In the genomic region with DNA sequence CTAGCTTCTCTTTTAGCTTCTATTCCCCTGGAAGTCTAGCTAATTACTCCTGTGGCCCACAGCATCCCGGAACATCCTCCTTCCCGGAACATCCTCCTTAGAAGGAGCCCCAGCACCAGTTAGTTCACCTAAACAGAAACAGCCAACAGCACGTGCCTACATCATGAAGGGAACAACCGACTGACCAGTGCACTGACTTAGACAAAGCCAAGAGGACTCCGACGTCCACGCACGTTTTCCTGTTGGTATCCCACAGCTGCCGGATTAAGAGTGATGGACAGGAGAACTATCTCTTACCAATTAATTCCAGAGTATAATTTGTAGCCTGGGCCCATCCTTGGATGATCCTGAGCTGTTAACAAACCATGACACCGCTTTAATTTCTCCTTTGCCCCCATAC, we compare ENCODE assay signal across 17 mouse cellular contexts. TPM values are rescaled to one million over a fixed set of nuclear protein-coding genes. Genes with fewer than 3 reads are reported as not detected.
DNase-seq lines count a peak whose midpoint lies in the region; ATAC-seq lines count a peak whose summit lies in the region.
"Had no signal": no experiment of that assay in that cellular context is flagged by ENCODE, and none has a peak within 500 bp of the region (broad histone marks: within the 10 kb centered on the region; RNA-seq: fewer than 3 reads in every experiment).

No protein-coding gene starts in this region.

- no peak overlapping the region for H3K4me2 ChIP-seq in neural tube, embryonic 11.5 days (ENCODE audit: low read depth)
- H3K4me2 ChIP-seq in neural tube, embryonic 15.5 days: no peak overlapping the region
- no peak overlapping the region for H3K4me2 ChIP-seq in midbrain, embryonic 11.5 days
- H3K4me2 ChIP-seq: embryonic facial prominence, embryonic 13.5 days; intestine, embryonic 15.5 days; kidney, embryonic 15.5 days had no signal

- intact Hi-C loops in heart, postnatal 14 days (cut with DNase I): no loop called here

- H3K9ac ChIP-seq in neural tube, embryonic 11.5 days (ENCODE audit: low read length): no peak overlapping the region
- H3K9ac ChIP-seq in neural tube, embryonic 15.5 days (replicated peaks): no peak overlapping the region
- no peak overlapping the region for H3K9ac ChIP-seq in midbrain, embryonic 11.5 days (ENCODE audit: low read length)
- H3K9ac ChIP-seq: embryonic facial prominence, embryonic 13.5 days; intestine, embryonic 15.5 days; kidney, embryonic 15.5 days had no signal

- DNase-seq in neural tube, embryonic 11.5 days (ENCODE audit: low spot score): no peak
- no peak for DNase-seq in hindbrain, embryonic 10.5 days (ENCODE audit: low spot score)
- peak; percentile 84 for DNase-seq in midbrain, embryonic 11.5 days (ENCODE audit: low spot score, missing footprints)
- DNase-seq in retina, postnatal 1 day: peak; percentile 43
- DNase-seq in heart, postnatal 14 days: no peak
- DNase-seq in gastrocnemius, adult 8-10 months (ENCODE audit: low spot score in 2 of 2): no peak
- DNase-seq: cerebellum, adult 2 months; heart, postnatal 10 days; right cerebral cortex, postnatal 25 days; thymus, postnatal 36 days had no signal

- peak; percentile 35; the same call in 1 of the 2 replicates for ATAC-seq in neural tube, embryonic 11.5 days (ENCODE audit: insufficient read depth, low FRiP score, low TSS enrichment)
- ATAC-seq in neural tube, embryonic 15.5 days (ENCODE audit: low FRiP score): no peak
- ATAC-seq in midbrain, embryonic 11.5 days (ENCODE audit: low FRiP score): peak; percentile 51
- ATAC-seq: activated CD4-positive, CD25-positive, alpha-beta regulatory T cell, adult 4 months; intestine, embryonic 15.5 days; Patski had no signal

- no peaks in the 10 kb centered on the region for H3K9me3 ChIP-seq in neural tube, embryonic 11.5 days (ENCODE audit: control insufficient read depth, low read length)
- H3K9me3 ChIP-seq in neural tube, embryonic 15.5 days (replicated peaks): no peaks in the 10 kb centered on the region
- H3K9me3 ChIP-seq in hindbrain, embryonic 10.5 days: no peaks in the 10 kb centered on the region
- H3K9me3 ChIP-seq in midbrain, embryonic 11.5 days (ENCODE audit: control insufficient read depth, low read length): no peaks in the 10 kb centered on the region
- H3K9me3 ChIP-seq: embryonic facial prominence, embryonic 13.5 days; intestine, embryonic 15.5 days; kidney, embryonic 15.5 days; megakaryocyte, embryonic 14.5 days had no signal

- peaks cover 5% of the 10 kb centered on the region; the same call in 1 of the 2 replicates for H3K4me1 ChIP-seq in neural tube, embryonic 11.5 days (ENCODE audit: control insufficient read depth, insufficient read depth, low read length)
- H3K4me1 ChIP-seq in neural tube, embryonic 15.5 days: peaks cover 9% of the 10 kb centered on the region; the same call in 1 of the 2 replicates
- peaks cover 25% of the 10 kb centered on the region for H3K4me1 ChIP-seq in hindbrain, embryonic 10.5 days (replicated peaks)
- H3K4me1 ChIP-seq in midbrain, embryonic 11.5 days (ENCODE audit: control insufficient read depth, insufficient read depth, low read length): peaks cover 12% of the 10 kb centered on the region
- H3K4me1 ChIP-seq: megakaryocyte, embryonic 14.5 days had no signal

- no peaks in the 10 kb centered on the region for H3K27me3 ChIP-seq in neural tube, embryonic 11.5 days (ENCODE audit: control insufficient read depth, insufficient read depth, low read length)
- no peaks in the 10 kb centered on the region for H3K27me3 ChIP-seq in neural tube, embryonic 15.5 days (replicated peaks)
- no peaks in the 10 kb centered on the region for H3K27me3 ChIP-seq in hindbrain, embryonic 10.5 days (ENCODE audit: insufficient read depth, poor library complexity, severe bottlenecking)
- no peaks in the 10 kb centered on the region for H3K27me3 ChIP-seq in midbrain, embryonic 11.5 days (ENCODE audit: control insufficient read depth, insufficient read depth, low read length)
- H3K27me3 ChIP-seq: embryonic facial prominence, embryonic 13.5 days; intestine, embryonic 15.5 days; kidney, embryonic 15.5 days; Patski had no signal

- WGBS in neural tube, embryonic 11.5 days: 79% methylated on average over 10 of the region's 10 CpGs
- 63% methylated on average over 10 of the region's 10 CpGs for WGBS in neural tube, embryonic 15.5 days
- 79% methylated on average over 10 of the region's 10 CpGs for whole genome bisulfite sequencing in hindbrain, embryonic 10.5 days
- 66% methylated on average over 10 of the region's 10 CpGs for WGBS in midbrain, embryonic 11.5 days

- H3K4me3 ChIP-seq in neural tube, embryonic 11.5 days (ENCODE audit: low read depth, low read length): no peak overlapping the region
- H3K4me3 ChIP-seq in neural tube, embryonic 15.5 days (replicated peaks): no peak overlapping the region
- H3K4me3 ChIP-seq in hindbrain, embryonic 10.5 days: no peak overlapping the region
- H3K4me3 ChIP-seq in midbrain, embryonic 11.5 days (ENCODE audit: low read depth, low read length): no peak overlapping the region
- H3K4me3 ChIP-seq: embryonic facial prominence, embryonic 13.5 days; intestine, embryonic 15.5 days; kidney, embryonic 15.5 days; megakaryocyte, embryonic 14.5 days had no signal

- no peaks in the 10 kb centered on the region for H3K36me3 ChIP-seq in neural tube, embryonic 11.5 days (ENCODE audit: control insufficient read depth, insufficient read depth, low read length)
- no peaks in the 10 kb centered on the region for H3K36me3 ChIP-seq in neural tube, embryonic 15.5 days
- H3K36me3 ChIP-seq in hindbrain, embryonic 10.5 days: no peaks in the 10 kb centered on the region
- no peaks in the 10 kb centered on the region for H3K36me3 ChIP-seq in midbrain, embryonic 11.5 days (ENCODE audit: control insufficient read depth, insufficient read depth, low read length)
- H3K36me3 ChIP-seq: embryonic facial prominence, embryonic 13.5 days; intestine, embryonic 15.5 days; kidney, embryonic 15.5 days had no signal

- no peak overlapping the region for H3K27ac ChIP-seq in neural tube, embryonic 11.5 days (ENCODE audit: low read depth, low read length)
- no peak overlapping the region for H3K27ac ChIP-seq in neural tube, embryonic 15.5 days (replicated peaks)
- peak overlapping the region; percentile 64 for H3K27ac ChIP-seq in hindbrain, embryonic 10.5 days
- H3K27ac ChIP-seq in midbrain, embryonic 11.5 days (ENCODE audit: low read depth, low read length): peak overlapping the region; percentile 75; the same call in 1 of the 2 replicates
- H3K27ac ChIP-seq: embryonic facial prominence, embryonic 13.5 days; intestine, embryonic 15.5 days; kidney, embryonic 15.5 days had no signal

RNA-seq across cellular contexts. Expression of a gene that starts 47.6 kb away (rescaled TPM):
- polyA plus RNA-seq in neural tube, embryonic 11.5 days (2014; fragmentation: Nextera tagmentation; extraction: Ambion mirVana): 0.58 and 0.82 TPM in 2 replicates
- polyA plus RNA-seq in neural tube, embryonic 15.5 days (2015; fragmentation: Nextera tagmentation; extraction: Ambion mirVana): 0.52 and 1.7 TPM in 2 replicates
- 1.1 and 1.6 TPM in 2 replicates for polyA plus RNA-seq in hindbrain, embryonic 10.5 days (2016; fragmentation: Nextera tagmentation; extraction: Ambion mirVana)
- 0.59 and 1.2 TPM in 2 replicates for polyA plus RNA-seq in midbrain, embryonic 11.5 days (2014; fragmentation: Nextera tagmentation; extraction: Ambion mirVana)
- 1 to 10 TPM; 1.2 to 1.6 TPM for total RNA-seq in heart, postnatal 14 days (2021)
- 1 to 10 TPM in 2 of 4 experiments, under 1 TPM in 2; 0.82 to 2.8 (median 1.4) TPM for total RNA-seq in gastrocnemius, adult 8-10 months (2022)

Comparison
In these comparisons a context has a peak if more than half of its experiments do, and no peak if none do; other contexts are left out.
1. DNase-seq: peak in midbrain, embryonic 11.5 days (single experiment) and retina, postnatal 1 day (single experiment); none in neural tube, embryonic 11.5 days (single experiment), hindbrain, embryonic 10.5 days (single experiment), heart, postnatal 14 days (0 of 2) and gastrocnemius, adult 8-10 months (0 of 2).
2. H3K27ac ChIP-seq: peak in hindbrain, embryonic 10.5 days (single experiment) and midbrain, embryonic 11.5 days (single experiment); none in neural tube, embryonic 11.5 days (single experiment) and neural tube, embryonic 15.5 days (single experiment).